Mouse (Mus musculus) limb, embryonic 15.5 days (tissue): Measurements from ENCODE around the gene Kantr. TPM values are rescaled to one million over a fixed set of nuclear protein-coding genes. Genes with fewer than 3 reads are reported as not detected.

Source experiments
- ATAC-seq: fragments of 200-750 bp; cut with Nextera tagmentation; 2 replicates; pipeline ENCODE4 v1.8.0; 2017; ENCODE audit warnings: low read depth, moderate TSS enrichment; ENCODE audit not compliant: insufficient number of reproducible peaks, low FRiP score, low TSS enrichment
- H3K27ac ChIP-seq: fragments of 300-500 bp; sonication (generic); 2 replicates; pipeline ENCODE4 v1.5.1; 2015; ENCODE audit warnings: moderate library complexity, mild to moderate bottlenecking, inconsistent platforms
- H3K27me3 ChIP-seq: fragments of 300-500 bp; sonication (generic); 2 replicates; pipeline ENCODE4 v1.6.1; 2015; ENCODE audit warnings: inconsistent platforms
- H3K36me3 ChIP-seq: fragments of 300-500 bp; sonication (generic); 2 replicates; pipeline ENCODE4 v1.6.1; 2015; ENCODE audit warnings: inconsistent platforms
- H3K4me1 ChIP-seq: fragments of 300-500 bp; sonication (generic); 2 replicates; pipeline ENCODE4 v1.6.1; 2015; ENCODE audit warnings: inconsistent platforms
- H3K4me2 ChIP-seq: fragments of 300-500 bp; sonication (generic); 2 replicates; pipeline ENCODE4 v1.6.1; 2015; ENCODE audit warnings: mild to moderate bottlenecking, inconsistent platforms
- H3K4me3 ChIP-seq: fragments of 300-500 bp; sonication (generic); 2 replicates; pipeline ENCODE4 v1.5.1; 2015; ENCODE audit warnings: mild to moderate bottlenecking, inconsistent platforms
- H3K9ac ChIP-seq: fragments of 300-500 bp; sonication (generic); 2 replicates; pipeline ENCODE4 v1.6.1; 2015; ENCODE audit warnings: inconsistent platforms
- H3K9me3 ChIP-seq: fragments of 300-500 bp; sonication (generic); 2 replicates; pipeline ENCODE4 v1.6.1; 2016; ENCODE audit warnings: inconsistent platforms
- WGBS: fragments of 180-500 bp; shearing (Covaris S2); methylation state at CpG from one replicate; pipeline ENCODE4 v1.1.7; 2015; 5-methylcytosine and 5-hydroxymethylcytosine counted together
- polyA plus RNA-seq: library from polyadenylated mRNA; unstranded; fragments of >200 nt; fragmentation: Nextera tagmentation; extraction: Ambion mirVana; gene quantifications from 2 replicates; pipeline ENCODE4 v1.2.1, GENCODE M21; 2015

The Kantr gene
- 11.4 and 15.1 TPM in 2 replicates for polyA plus RNA-seq

DNA sequence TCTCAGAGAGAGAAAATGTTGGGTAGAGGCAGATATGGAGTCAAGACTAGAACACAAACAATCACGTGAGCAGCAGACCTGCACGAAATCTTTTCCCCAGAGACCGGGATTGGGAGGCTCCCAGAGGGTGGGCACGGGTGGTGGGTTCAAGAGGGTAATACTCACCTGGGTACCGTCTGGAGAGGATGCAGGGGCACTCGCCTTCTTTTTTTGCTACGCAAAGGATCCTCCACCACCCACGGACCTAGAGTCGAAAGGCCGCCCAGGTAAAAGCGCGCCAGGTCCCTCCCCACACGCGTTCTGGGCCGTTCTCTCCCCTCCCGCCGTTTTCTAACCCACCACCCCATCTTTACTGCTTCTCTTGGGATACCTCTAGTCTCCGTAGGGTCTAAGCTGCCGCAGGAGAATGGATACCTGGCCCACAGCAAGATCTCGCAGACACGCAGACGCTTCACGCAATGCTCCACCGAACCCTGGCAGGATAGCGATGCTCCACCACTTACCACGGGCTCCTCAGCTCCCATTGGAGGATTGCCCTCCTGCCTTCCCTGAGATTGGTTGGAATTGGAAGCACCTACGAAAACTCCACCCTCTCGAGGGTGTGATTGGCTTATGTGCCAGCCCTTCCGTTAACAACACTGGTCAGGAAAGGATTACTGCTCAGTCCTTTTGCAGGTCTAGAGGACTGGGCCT, at the start of gene Kantr:
Kantr (minus strand) TSS at position 500 of the 693 bp plus-strand sequence.
- whole genome bisulfite sequencing: 15% methylated on average over 29 of the region's 29 CpGs
- peak; percentile 93 for ATAC-seq

DNA sequence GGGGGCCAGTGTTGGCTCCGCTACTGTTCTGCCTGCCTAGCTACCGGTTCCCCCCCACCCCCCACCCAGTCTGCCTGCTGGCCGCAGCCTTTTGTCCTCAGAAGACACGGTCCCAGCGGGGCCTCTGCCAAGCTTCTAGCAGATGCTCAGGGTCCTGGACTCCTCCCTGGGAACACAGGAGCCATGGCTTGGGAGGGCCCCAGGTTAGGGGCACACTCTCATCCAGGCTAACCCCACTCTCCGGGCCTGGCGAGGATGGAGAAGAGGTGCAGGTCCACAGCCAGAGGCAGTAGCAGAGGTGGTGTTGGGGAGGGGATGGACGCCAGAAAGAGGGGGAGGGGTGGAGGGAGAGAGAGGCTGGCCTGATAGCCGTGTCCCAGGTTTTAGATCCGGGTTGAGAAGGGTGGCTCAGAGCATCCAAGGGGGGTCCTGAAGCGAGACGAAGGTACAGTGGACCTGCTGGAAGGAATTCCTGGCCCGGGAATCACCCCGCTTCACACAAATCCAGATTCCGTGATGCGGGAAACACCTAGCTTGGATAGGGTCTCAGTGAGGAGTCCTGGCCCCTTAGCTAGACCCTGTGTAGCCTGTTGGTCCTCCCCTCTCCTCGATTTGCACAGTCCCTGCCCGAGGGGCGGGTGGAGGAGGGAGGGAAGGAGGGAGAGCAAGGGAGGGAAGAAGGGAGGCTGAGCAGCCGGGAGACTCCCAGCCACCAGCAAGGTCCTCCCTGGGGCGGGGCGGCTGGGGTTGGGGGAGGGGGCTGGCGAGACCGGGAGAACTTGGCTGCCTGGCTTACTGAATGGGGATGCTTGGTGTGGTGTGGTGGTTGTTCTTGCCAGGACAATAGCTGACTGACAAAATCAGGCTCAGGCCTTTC, 41.3 kb upstream of the Kantr start, which contains the start of gene Gpr173:
Gpr173 (minus strand) TSS at position 308 of the 877 bp plus-strand sequence.
- WGBS: 20% methylated on average over 19 of the region's 24 CpGs
- peaks cover 31% of the 10 kb centered on the region; the same call in 1 of the 2 replicates for H3K27me3 ChIP-seq
- H3K4me3 ChIP-seq: peak within 1 kb of the TSS; percentile 51
- no peaks in the 10 kb centered on the region for H3K36me3 ChIP-seq
- H3K27ac ChIP-seq: 0 out of 2 replicates have a peak within 1 kb of the TSS, but pooled peaks have one; percentile 54
- ATAC-seq: peak; percentile 92
- H3K4me1 ChIP-seq: peaks cover 3% of the 10 kb centered on the region; the same call in 1 of the 2 replicates
- H3K4me2 ChIP-seq: peak within 1 kb of the TSS; percentile 53
- H3K9me3 ChIP-seq: no peaks in the 10 kb centered on the region
- peak within 1 kb of the TSS; percentile 44 for H3K9ac ChIP-seq

More for the DNA sequence above, at the start of gene Kantr:
- no peaks in the 10 kb centered on the region for H3K9me3 ChIP-seq
- H3K9ac ChIP-seq: peak within 1 kb of the TSS; percentile 47
- H3K4me1 ChIP-seq: no peaks in the 10 kb centered on the region
- H3K4me3 ChIP-seq: peak within 1 kb of the TSS; percentile 51
- peak within 1 kb of the TSS; percentile 54 for H3K27ac ChIP-seq
- peak within 1 kb of the TSS; percentile 47 for H3K4me2 ChIP-seq
- no peaks in the 10 kb centered on the region for H3K36me3 ChIP-seq
- H3K27me3 ChIP-seq: peaks cover 13% of the 10 kb centered on the region; the same call in 1 of the 2 replicates

DNA sequence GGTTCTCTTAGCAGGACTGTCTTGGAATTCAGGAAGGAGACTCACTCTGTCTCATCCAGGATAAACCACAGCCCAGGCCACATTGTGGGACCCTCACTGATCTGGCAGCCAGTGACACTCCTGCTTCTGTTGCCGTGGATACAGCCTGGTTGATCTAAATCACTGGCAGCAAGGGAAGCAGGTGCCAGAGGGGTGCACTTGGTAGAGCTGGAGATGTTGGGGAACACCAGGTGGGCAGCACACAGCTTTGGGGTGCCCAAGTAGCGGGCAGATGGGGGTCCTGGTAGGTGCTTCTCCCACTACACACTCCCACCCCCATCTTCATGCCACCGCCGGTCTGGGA, 40.7 kb upstream of the Kantr start:
- ATAC-seq: no peak
- H3K4me1 ChIP-seq: peaks cover 3% of the 10 kb centered on the region; the same call in 1 of the 2 replicates
- 32% methylated on average over 4 of the region's 4 CpGs for WGBS
- no peaks in the 10 kb centered on the region for H3K36me3 ChIP-seq
- no peak overlapping the region for H3K27ac ChIP-seq
- peak overlapping the region; percentile 44 for H3K9ac ChIP-seq
- H3K27me3 ChIP-seq: peaks cover 31% of the 10 kb centered on the region; the same call in 1 of the 2 replicates
- H3K4me3 ChIP-seq: peak overlapping the region; percentile 51
- peak overlapping the region; percentile 53 for H3K4me2 ChIP-seq
- H3K9me3 ChIP-seq: no peaks in the 10 kb centered on the region

GRCm38 (mm10) chrX:152366418-152366817, 39.1 kb upstream of the Kantr start:
- H3K4me2 ChIP-seq: no peak overlapping the region
- H3K4me3 ChIP-seq: no peak overlapping the region
- H3K27me3 ChIP-seq: peaks cover 31% of the 10 kb centered on the region; the same call in 1 of the 2 replicates
- WGBS: 83% methylated on average over 2 of the region's 2 CpGs
- no peaks in the 10 kb centered on the region for H3K36me3 ChIP-seq
- H3K9ac ChIP-seq: no peak overlapping the region
- peaks cover 3% of the 10 kb centered on the region; the same call in 1 of the 2 replicates for H3K4me1 ChIP-seq
- no peak for ATAC-seq
- H3K27ac ChIP-seq: no peak overlapping the region
- no peaks in the 10 kb centered on the region for H3K9me3 ChIP-seq

DNA sequence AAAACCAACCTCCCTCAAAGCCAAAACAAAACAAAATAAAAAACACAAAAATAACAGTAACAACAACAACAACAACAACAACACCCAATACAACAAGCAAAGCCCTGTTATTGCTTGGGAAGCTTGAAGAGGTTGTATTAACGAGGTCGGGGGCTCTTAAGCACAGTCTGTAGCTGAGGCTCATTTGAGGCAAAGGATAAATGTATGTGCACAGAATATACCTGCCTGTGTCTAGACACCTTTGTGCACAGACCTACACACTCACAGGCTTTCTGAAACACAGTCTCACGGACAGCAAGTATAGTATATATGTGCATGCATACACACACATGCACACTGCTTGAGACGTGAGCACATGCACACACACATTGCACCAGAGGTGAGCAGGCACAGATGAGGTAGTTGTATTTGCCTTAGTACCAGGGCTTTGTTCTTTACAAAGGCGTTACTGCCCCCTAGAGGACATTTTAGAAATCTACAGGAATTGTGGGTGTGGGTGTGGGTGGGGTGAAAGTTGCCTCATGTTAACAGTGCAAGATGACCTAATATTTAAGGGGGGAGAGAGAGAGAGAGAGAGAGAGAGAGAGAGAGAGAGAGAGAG, 25.4 kb upstream of the Kantr start:
- no peaks in the 10 kb centered on the region for H3K4me1 ChIP-seq
- no peak for ATAC-seq
- no peak overlapping the region for H3K27ac ChIP-seq
- H3K4me2 ChIP-seq: no peak overlapping the region
- 19% methylated on average over 5 of the region's 5 CpGs for WGBS
- no peaks in the 10 kb centered on the region for H3K9me3 ChIP-seq
- no peak overlapping the region for H3K9ac ChIP-seq
- H3K4me3 ChIP-seq: no peak overlapping the region
- H3K36me3 ChIP-seq: no peaks in the 10 kb centered on the region
- H3K27me3 ChIP-seq: peaks cover 7% of the 10 kb centered on the region; the same call in 1 of the 2 replicates

DNA sequence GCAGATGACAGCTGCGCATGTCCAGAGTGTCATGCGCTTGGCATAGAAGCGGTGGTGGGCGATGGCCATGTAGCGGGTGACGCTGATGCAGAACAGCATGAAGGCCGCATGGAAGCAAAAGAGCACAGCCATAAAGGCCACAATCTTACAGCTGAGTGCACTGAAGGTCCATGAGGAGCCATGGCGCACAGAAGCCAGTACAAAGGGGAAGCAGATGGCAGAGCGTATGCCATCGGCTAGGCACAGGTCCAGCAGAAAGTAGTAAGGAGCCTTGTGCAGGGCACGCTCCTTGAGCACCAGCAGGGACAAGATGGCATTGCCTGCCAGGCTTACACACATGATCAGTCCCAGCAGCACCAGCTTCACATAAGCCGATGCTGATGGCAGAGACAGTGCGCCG, 19.7 kb upstream of the Kantr start:
- Histone ChIP-seq H3K27ac (no peak overlapping the region), H3K9ac (no peak overlapping the region), H3K9me3 (no peaks in the 10 kb centered on the region), H3K36me3 (0 out of 2 replicates have a peak, but pooled peaks cover 3% of the 10 kb centered on the region), H3K4me2 (no peak overlapping the region), H3K27me3 (peaks cover 36% of the 10 kb centered on the region), H3K4me3 (no peak overlapping the region), H3K4me1 (no peaks in the 10 kb centered on the region)
- 95% methylated on average over 14 of the region's 14 CpGs for WGBS
- ATAC-seq: no peak

- H3K9ac ChIP-seq: no peak overlapping the region
- H3K36me3 ChIP-seq: 0 out of 2 replicates have a peak, but pooled peaks cover 3% of the 10 kb centered on the region
- no peaks in the 10 kb centered on the region for H3K4me1 ChIP-seq
- no peak for ATAC-seq
- no peak overlapping the region for H3K27ac ChIP-seq
- no peak overlapping the region for H3K4me2 ChIP-seq
- no peaks in the 10 kb centered on the region for H3K9me3 ChIP-seq
- peaks cover 41% of the 10 kb centered on the region for H3K27me3 ChIP-seq
- no peak overlapping the region for H3K4me3 ChIP-seq
- 89% methylated on average over 15 of the region's 15 CpGs for WGBS
Observed at GRCm38 (mm10) chrX:152346587-152346986, 19.3 kb upstream of the Kantr start.

- H3K4me2 ChIP-seq: peak overlapping the region; percentile 37
- peaks cover 53% of the 10 kb centered on the region for H3K27me3 ChIP-seq
- peak overlapping the region; percentile 87 for H3K27ac ChIP-seq
- H3K4me1 ChIP-seq: no peaks in the 10 kb centered on the region
- H3K9me3 ChIP-seq: no peaks in the 10 kb centered on the region
- ATAC-seq: no peak
- 35% methylated on average over 6 of the region's 6 CpGs for WGBS
- 0 out of 2 replicates have a peak, but pooled peaks cover 13% of the 10 kb centered on the region for H3K36me3 ChIP-seq
- peak overlapping the region; percentile 58 for H3K4me3 ChIP-seq
- no peak overlapping the region for H3K9ac ChIP-seq
Observed at GRCm38 (mm10) chrX:152342903-152343302, 15.6 kb upstream of the Kantr start.

DNA sequence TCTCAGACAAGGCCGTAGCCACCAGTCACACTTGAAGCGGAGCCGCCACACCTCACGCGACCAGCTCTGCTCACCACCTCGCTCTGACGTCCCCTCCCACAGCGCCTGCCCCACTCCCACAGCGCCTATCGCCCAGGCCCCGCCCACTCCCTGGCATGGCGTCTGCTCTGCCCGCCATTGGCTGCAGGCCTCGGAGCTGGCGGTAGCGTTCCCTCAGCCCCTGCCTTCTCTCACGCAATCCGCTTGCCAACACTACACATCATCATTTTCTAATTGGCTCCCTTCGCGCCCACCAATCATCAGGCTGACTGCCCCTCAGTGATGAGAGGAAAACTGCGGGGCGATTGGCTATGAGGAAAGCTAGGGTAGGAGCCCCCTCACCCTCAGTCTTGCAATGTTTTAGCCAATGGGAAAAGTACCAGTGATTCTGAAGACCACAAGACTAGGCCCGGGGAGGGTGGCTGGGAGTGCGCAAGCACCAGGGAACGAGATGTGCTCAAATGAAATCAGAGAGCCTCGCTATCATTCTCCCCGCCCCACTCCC, 15.1 kb upstream of the Kantr start, which contains the start of gene Tspyl2:
Tspyl2 (minus strand) TSS at position 68 of the 544 bp plus-strand sequence.
- peak within 1 kb of the TSS; percentile 87 for H3K27ac ChIP-seq
- H3K9ac ChIP-seq: peak within 1 kb of the TSS; percentile 61
- peaks cover 53% of the 10 kb centered on the region for H3K27me3 ChIP-seq
- H3K9me3 ChIP-seq: no peaks in the 10 kb centered on the region
- peak within 1 kb of the TSS; percentile 58 for H3K4me3 ChIP-seq
- WGBS: 15% methylated on average over 27 of the region's 27 CpGs
- H3K36me3 ChIP-seq: 0 out of 2 replicates have a peak, but pooled peaks cover 13% of the 10 kb centered on the region
- peak within 1 kb of the TSS; percentile 48 for H3K4me2 ChIP-seq
- H3K4me1 ChIP-seq: 0 out of 2 replicates have a peak, but pooled peaks cover 2% of the 10 kb centered on the region
- peak; percentile 96 for ATAC-seq

DNA sequence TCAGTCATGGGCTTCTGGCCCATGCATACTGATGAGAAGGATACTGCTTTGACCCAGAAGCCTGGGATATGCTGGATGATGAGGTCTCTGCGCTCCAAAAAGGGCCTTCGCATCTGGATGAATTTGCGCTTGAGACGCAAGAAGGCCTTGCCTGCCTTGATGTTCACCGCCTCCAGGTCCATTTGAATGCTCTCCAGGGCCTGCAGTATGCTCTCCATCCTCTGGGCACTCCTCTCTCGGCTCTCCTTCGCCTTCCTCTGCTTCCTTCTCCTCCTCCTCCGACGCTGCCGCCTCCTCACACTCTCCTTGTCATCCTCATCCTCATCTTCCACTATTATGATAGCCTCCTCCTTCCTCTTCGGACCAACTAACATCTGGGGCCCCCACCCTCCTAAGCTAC, 14.2 kb upstream of the Kantr start:
- peaks cover 51% of the 10 kb centered on the region for H3K27me3 ChIP-seq
- H3K4me1 ChIP-seq: 0 out of 2 replicates have a peak, but pooled peaks cover 4% of the 10 kb centered on the region
- H3K36me3 ChIP-seq: 0 out of 2 replicates have a peak, but pooled peaks cover 12% of the 10 kb centered on the region
- peak overlapping the region; percentile 58 for H3K4me3 ChIP-seq
- H3K9me3 ChIP-seq: no peaks in the 10 kb centered on the region
- peak overlapping the region; percentile 48 for H3K4me2 ChIP-seq
- H3K9ac ChIP-seq: peak overlapping the region; percentile 61
- ATAC-seq: no peak
- WGBS: 29% methylated on average over 11 of the region's 11 CpGs
- peak overlapping the region; percentile 84; the same call in 1 of the 2 replicates for H3K27ac ChIP-seq
